Mouse (Mus musculus) limb, embryonic 15.5 days (tissue): ENCODE results near the gene E2f8. TPM values are rescaled to one million over a fixed set of nuclear protein-coding genes. Genes with fewer than 3 reads are reported as not detected.

Experiments used
- ATAC-seq: fragments of 200-750 bp; cut with Nextera tagmentation; 2 replicates; pipeline ENCODE4 v1.8.0; 2017; ENCODE audit warnings: low read depth, moderate TSS enrichment; ENCODE audit not compliant: insufficient number of reproducible peaks, low FRiP score, low TSS enrichment
- H3K27ac ChIP-seq: fragments of 300-500 bp; sonication (generic); 2 replicates; pipeline ENCODE4 v1.5.1; 2015; ENCODE audit warnings: moderate library complexity, mild to moderate bottlenecking, inconsistent platforms
- H3K27me3 ChIP-seq: fragments of 300-500 bp; sonication (generic); 2 replicates; pipeline ENCODE4 v1.6.1; 2015; ENCODE audit warnings: inconsistent platforms
- H3K36me3 ChIP-seq: fragments of 300-500 bp; sonication (generic); 2 replicates; pipeline ENCODE4 v1.6.1; 2015; ENCODE audit warnings: inconsistent platforms
- H3K4me1 ChIP-seq: fragments of 300-500 bp; sonication (generic); 2 replicates; pipeline ENCODE4 v1.6.1; 2015; ENCODE audit warnings: inconsistent platforms
- H3K4me2 ChIP-seq: fragments of 300-500 bp; sonication (generic); 2 replicates; pipeline ENCODE4 v1.6.1; 2015; ENCODE audit warnings: mild to moderate bottlenecking, inconsistent platforms
- H3K4me3 ChIP-seq: fragments of 300-500 bp; sonication (generic); 2 replicates; pipeline ENCODE4 v1.5.1; 2015; ENCODE audit warnings: mild to moderate bottlenecking, inconsistent platforms
- H3K9ac ChIP-seq: fragments of 300-500 bp; sonication (generic); 2 replicates; pipeline ENCODE4 v1.6.1; 2015; ENCODE audit warnings: inconsistent platforms
- H3K9me3 ChIP-seq: fragments of 300-500 bp; sonication (generic); 2 replicates; pipeline ENCODE4 v1.6.1; 2016; ENCODE audit warnings: inconsistent platforms
- WGBS: fragments of 180-500 bp; shearing (Covaris S2); methylation state at CpG from one replicate; pipeline ENCODE4 v1.1.7; 2015; 5-methylcytosine and 5-hydroxymethylcytosine counted together
- polyA plus RNA-seq: library from polyadenylated mRNA; unstranded; fragments of >200 nt; fragmentation: Nextera tagmentation; extraction: Ambion mirVana; gene quantifications from 2 replicates; pipeline ENCODE4 v1.2.1, GENCODE M21; 2015

Gene E2f8
- polyA plus RNA-seq, 1 experiment from 2014 or later, result 16.4 TPM

GRCm38 (mm10) chr7:48908521-48909341, 27.3 kb upstream of the E2f8 start, which contains the start of gene Nav2:
Gene Nav2 (plus strand): TSS chr7:48908716.
- H3K4me3 ChIP-seq, result no peak within 1 kb of the TSS
- ATAC-seq, result no peak
- no peak within 1 kb of the TSS for H3K9ac ChIP-seq
- 63% methylated on average over 8 of the region's 8 CpGs for WGBS
- H3K36me3 ChIP-seq, result no peaks in the 10 kb centered on the region
- no peak within 1 kb of the TSS for H3K4me2 ChIP-seq
- H3K4me1 ChIP-seq, result no peaks in the 10 kb centered on the region
- H3K9me3 ChIP-seq, result no peaks in the 10 kb centered on the region
- no peak within 1 kb of the TSS for H3K27ac ChIP-seq
- no peaks in the 10 kb centered on the region for H3K27me3 ChIP-seq

DNA sequence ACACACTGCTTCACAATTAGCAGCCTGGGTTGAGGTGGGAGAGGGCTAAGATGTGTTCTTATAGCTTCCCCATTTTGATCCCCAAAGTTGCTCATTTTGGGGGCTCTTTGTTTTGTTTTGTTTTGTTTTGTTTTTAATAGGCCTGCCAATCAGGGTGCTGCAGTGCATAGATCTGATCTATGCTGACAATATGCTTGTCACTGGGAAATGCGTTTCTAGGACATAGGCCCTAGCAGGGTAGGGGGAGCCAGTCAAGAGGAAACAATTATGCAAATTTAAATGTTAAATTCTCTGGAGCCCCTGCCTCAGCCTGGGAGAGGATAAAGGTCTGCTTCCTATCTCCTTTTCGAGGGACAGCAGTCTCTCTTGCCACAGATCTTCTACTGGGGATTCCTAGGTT, 21.1 kb upstream of the E2f8 start:
- Histone ChIP-seq H3K9ac (no peak overlapping the region), H3K27ac (no peak overlapping the region), H3K27me3 (0 out of 2 replicates have a peak, but pooled peaks cover 3% of the 10 kb centered on the region), H3K9me3 (no peaks in the 10 kb centered on the region), H3K4me3 (no peak overlapping the region), H3K4me2 (no peak overlapping the region), H3K36me3 (no peaks in the 10 kb centered on the region), H3K4me1 (no peaks in the 10 kb centered on the region)
- ATAC-seq, result no peak
- WGBS, result 43% methylated on average over 2 of the region's 2 CpGs

- Histone ChIP-seq H3K36me3 (no peaks in the 10 kb centered on the region), H3K4me2 (no peak overlapping the region), H3K4me1 (0 out of 2 replicates have a peak, but pooled peaks cover 3% of the 10 kb centered on the region), H3K27ac (peak overlapping the region; percentile 33; the same call in 1 of the 2 replicates), H3K4me3 (no peak overlapping the region), H3K27me3 (peaks cover 3% of the 10 kb centered on the region; the same call in 1 of the 2 replicates), H3K9ac (no peak overlapping the region), H3K9me3 (no peaks in the 10 kb centered on the region)
- ATAC-seq, result no peak
- WGBS, result 62% methylated on average over 8 of the region's 8 CpGs
Observed at GRCm38 (mm10) chr7:48900408-48901167, 19.2 kb upstream of the E2f8 start.

- no peak overlapping the region for H3K9ac ChIP-seq
- H3K9me3 ChIP-seq, result no peaks in the 10 kb centered on the region
- no peak overlapping the region for H3K27ac ChIP-seq
- no peak overlapping the region for H3K4me2 ChIP-seq
- no peaks in the 10 kb centered on the region for H3K36me3 ChIP-seq
- 0 out of 2 replicates have a peak, but pooled peaks cover 3% of the 10 kb centered on the region for H3K4me1 ChIP-seq
- no peak for ATAC-seq
- peaks cover 3% of the 10 kb centered on the region; the same call in 1 of the 2 replicates for H3K27me3 ChIP-seq
- no peak overlapping the region for H3K4me3 ChIP-seq
- 58% methylated on average over 9 of the region's 9 CpGs for WGBS
Observed at GRCm38 (mm10) chr7:48898416-48898815, 17.0 kb upstream of the E2f8 start.

GRCm38 (mm10) chr7:48897539-48898163, 16.3 kb upstream of the E2f8 start:
- H3K4me3 ChIP-seq, result no peak overlapping the region
- 0 out of 2 replicates have a peak, but pooled peaks cover 3% of the 10 kb centered on the region for H3K4me1 ChIP-seq
- peaks cover 3% of the 10 kb centered on the region; the same call in 1 of the 2 replicates for H3K27me3 ChIP-seq
- WGBS, result 53% methylated on average over 24 of the region's 24 CpGs
- ATAC-seq, result no peak
- no peaks in the 10 kb centered on the region for H3K9me3 ChIP-seq
- no peaks in the 10 kb centered on the region for H3K36me3 ChIP-seq
- H3K9ac ChIP-seq, result no peak overlapping the region
- H3K4me2 ChIP-seq, result no peak overlapping the region
- no peak overlapping the region for H3K27ac ChIP-seq

DNA sequence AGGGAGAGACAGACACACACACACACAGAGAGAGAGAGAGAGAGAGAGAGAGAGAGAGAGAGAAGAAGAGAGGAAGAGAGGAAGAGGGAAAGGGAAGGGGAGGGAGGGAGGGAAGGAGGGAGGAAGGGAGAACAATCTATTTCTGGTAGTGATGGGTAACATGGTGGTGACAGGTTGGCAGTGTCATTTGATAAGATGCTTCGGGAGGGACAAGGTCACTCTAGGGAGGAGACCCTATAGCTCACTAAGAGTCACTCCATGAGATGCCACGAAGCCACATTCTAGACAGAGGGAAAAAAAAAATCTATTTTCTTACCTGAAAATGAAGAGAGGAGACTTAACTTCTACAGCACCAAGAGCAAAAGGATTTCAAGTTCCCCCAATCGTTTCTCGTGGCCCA, 14.7 kb upstream of the E2f8 start:
- 0 out of 2 replicates have a peak, but pooled peaks cover 3% of the 10 kb centered on the region for H3K4me1 ChIP-seq
- no peaks in the 10 kb centered on the region for H3K9me3 ChIP-seq
- no peak overlapping the region for H3K27ac ChIP-seq
- no peak overlapping the region for H3K4me2 ChIP-seq
- no peak overlapping the region for H3K4me3 ChIP-seq
- no peak overlapping the region for H3K9ac ChIP-seq
- 77% methylated on average over 4 of the region's 4 CpGs for WGBS
- ATAC-seq, result no peak
- peaks cover 3% of the 10 kb centered on the region; the same call in 1 of the 2 replicates for H3K27me3 ChIP-seq
- no peaks in the 10 kb centered on the region for H3K36me3 ChIP-seq

DNA sequence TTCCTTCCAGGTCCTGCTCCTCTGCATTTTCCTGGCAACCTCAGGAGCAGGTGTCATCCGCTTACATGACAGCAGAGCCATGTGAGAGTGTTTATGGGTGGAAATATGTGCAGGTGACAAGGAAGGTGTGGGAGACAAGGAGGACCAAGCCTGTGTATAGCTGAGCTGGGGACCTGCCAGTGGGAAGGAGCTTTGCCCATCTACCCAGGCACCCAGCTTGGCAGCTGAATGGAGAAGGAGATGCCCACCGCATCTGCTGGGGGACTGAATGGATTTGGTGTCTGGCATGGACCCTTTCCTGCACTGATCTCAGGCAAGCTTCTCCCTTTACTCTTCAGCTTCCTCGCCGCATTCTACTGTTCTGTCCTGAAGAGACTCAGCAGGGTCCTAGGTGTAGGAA, 14.1 kb upstream of the E2f8 start:
- 89% methylated on average over 4 of the region's 4 CpGs for WGBS

DNA sequence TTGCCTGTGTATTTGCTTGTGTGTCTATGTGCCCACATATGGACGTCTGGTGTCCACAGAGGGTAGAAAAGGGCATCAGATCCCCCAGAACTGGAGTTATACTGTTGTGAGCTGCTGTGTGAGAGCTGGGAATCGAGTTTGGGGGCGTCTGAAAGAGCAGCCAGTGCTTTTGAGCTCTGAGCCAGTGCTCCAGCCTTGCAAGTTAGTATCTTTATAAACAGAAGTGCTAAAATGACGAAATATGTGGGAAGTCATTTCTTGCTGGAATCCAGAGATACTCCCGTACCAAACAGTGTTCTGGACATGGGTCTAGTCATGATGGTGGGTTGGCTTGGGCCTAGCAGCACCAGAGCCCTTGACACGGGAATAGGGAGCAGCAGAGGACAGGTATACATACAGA, 13.4 kb upstream of the E2f8 start:
- Histone ChIP-seq H3K9ac (no peak overlapping the region), H3K36me3 (no peaks in the 10 kb centered on the region), H3K9me3 (no peaks in the 10 kb centered on the region), H3K4me2 (no peak overlapping the region), H3K4me3 (no peak overlapping the region), H3K4me1 (0 out of 2 replicates have a peak, but pooled peaks cover 3% of the 10 kb centered on the region), H3K27ac (no peak overlapping the region), H3K27me3 (peaks cover 3% of the 10 kb centered on the region; the same call in 1 of the 2 replicates)
- no peak for ATAC-seq
- WGBS, result 70% methylated on average over 6 of the region's 6 CpGs

More for the DNA sequence above, 14.1 kb upstream of the E2f8 start:
- no peak for ATAC-seq
- Histone ChIP-seq H3K4me1 (0 out of 2 replicates have a peak, but pooled peaks cover 3% of the 10 kb centered on the region), H3K27me3 (peaks cover 3% of the 10 kb centered on the region; the same call in 1 of the 2 replicates), H3K4me3 (no peak overlapping the region), H3K4me2 (no peak overlapping the region), H3K36me3 (no peaks in the 10 kb centered on the region), H3K9me3 (no peaks in the 10 kb centered on the region), H3K9ac (no peak overlapping the region), H3K27ac (no peak overlapping the region)

GRCm38 (mm10) chr7:48894152-48894551, 12.8 kb upstream of the E2f8 start:
- no peak for ATAC-seq
- no peaks in the 10 kb centered on the region for H3K36me3 ChIP-seq
- no peak overlapping the region for H3K27ac ChIP-seq
- H3K4me2 ChIP-seq, result no peak overlapping the region
- no peak overlapping the region for H3K4me3 ChIP-seq
- H3K9me3 ChIP-seq, result no peaks in the 10 kb centered on the region
- peaks cover 3% of the 10 kb centered on the region; the same call in 1 of the 2 replicates for H3K27me3 ChIP-seq
- under 1% methylated on average over 6 of the region's 6 CpGs for WGBS
- 0 out of 2 replicates have a peak, but pooled peaks cover 3% of the 10 kb centered on the region for H3K4me1 ChIP-seq
- H3K9ac ChIP-seq, result no peak overlapping the region

DNA sequence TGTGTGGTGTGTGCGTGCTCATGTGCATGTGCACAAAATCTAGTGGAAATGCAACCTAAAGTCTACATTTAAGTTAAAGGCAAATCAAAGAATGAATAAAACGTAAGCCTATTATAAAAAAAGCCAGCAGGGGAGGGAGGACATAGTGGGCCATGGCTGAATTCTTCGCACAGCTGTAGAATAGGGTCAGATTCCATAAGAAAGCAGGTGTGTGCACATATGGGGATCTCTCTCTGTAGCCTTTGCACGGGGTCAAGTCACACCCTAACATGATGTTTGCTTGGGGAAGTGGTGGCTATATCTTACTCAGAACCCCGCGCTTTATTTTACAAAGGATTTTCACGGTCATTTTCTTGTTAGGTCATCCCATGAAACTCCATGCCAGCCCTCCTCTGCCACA, 11.7 kb upstream of the E2f8 start:
- no peak for ATAC-seq
- no peaks in the 10 kb centered on the region for H3K9me3 ChIP-seq
- peaks cover 10% of the 10 kb centered on the region for H3K4me1 ChIP-seq
- WGBS, result 82% methylated on average over 7 of the region's 7 CpGs
- no peak overlapping the region for H3K9ac ChIP-seq
- H3K36me3 ChIP-seq, result no peaks in the 10 kb centered on the region
- H3K4me3 ChIP-seq, result no peak overlapping the region
- no peaks in the 10 kb centered on the region; the same call in 1 of the 2 replicates for H3K27me3 ChIP-seq
- H3K4me2 ChIP-seq, result no peak overlapping the region
- no peak overlapping the region for H3K27ac ChIP-seq

DNA sequence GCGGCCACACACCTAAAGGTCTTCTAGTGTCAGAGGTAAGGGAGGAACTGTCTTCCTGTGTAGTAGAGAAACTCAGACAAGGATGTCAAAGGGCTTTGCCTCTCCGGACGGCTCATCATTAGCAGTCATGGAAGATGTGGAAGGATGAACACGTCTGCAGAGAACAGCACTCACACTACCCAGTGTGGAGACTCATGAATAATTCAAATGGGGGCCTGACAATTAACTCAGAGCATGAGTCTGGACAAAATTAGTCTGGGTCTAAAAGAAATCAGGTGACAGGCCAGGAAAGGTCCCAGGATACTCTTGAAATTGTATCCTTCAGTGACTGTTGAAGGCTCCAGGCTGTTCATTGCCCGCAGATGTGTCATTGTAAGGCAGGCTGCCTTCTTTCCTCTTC, 9.6 kb upstream of the E2f8 start:
- H3K36me3 ChIP-seq, result no peaks in the 10 kb centered on the region
- 57% methylated on average over 5 of the region's 5 CpGs for WGBS
- H3K4me3 ChIP-seq, result no peak overlapping the region
- no peak overlapping the region for H3K4me2 ChIP-seq
- ATAC-seq, result no peak
- H3K4me1 ChIP-seq, result peaks cover 11% of the 10 kb centered on the region
- no peaks in the 10 kb centered on the region for H3K27me3 ChIP-seq
- H3K9me3 ChIP-seq, result no peaks in the 10 kb centered on the region
- H3K9ac ChIP-seq, result no peak overlapping the region
- no peak overlapping the region for H3K27ac ChIP-seq
